Mouse (Mus musculus): ENCODE data around the gene Zfp281. TPM values are rescaled to one million over a fixed set of nuclear protein-coding genes. Genes with fewer than 3 reads are reported as not detected.

Gene Zfp281
- total RNA-seq (2015; ENCODE audit: low replicate concordance) (5.0 and 7.2 TPM in 2 replicates), total RNA-seq (2017; ENCODE audit: low replicate concordance) (4.1 and 5.6 TPM in 2 replicates)

DNA sequence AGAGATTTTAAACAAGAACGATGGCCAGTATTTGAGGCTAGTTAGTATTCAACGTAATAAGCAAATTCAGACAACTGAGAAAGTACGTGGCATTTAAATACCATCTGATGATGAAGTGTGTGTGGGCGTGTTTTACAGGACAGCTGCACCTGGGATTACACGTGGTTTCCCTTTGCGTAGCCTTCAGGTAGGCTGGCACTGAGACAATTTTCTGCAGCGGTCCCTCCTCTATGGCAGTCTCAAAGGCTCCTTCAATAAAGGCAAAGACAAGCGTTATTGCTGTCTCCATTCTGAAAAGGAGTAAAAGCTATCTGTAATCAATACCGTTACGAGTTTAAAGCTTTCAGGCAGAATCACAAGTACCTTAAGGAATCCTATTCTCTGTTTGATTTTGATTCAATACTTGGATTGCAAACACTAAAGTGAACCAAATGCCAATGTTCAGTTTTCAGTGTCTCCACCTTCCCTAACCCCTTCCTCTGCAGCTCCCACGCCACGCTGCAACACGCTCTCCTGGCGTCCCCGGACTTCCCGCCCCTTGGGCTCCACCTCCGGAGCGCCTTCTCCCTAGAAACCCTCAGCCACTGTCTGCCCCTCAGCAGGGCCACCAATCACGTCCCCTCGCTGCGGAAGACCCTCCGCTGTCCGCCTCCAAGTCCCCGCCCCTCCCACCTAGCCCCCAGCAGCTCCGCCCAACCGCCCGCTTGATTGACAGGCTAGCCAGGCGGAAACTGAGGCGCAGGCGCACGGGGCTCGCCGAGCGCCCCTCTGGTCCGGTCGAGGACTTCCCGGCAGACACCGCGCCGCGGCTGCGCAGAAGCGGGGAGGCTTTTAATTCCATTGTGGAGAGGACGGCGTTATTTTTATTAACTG, at the start of gene Zfp281:
Zfp281 (plus strand) TSS at position 756 of the 873 bp plus-strand sequence.
- peak; percentile 83 for ATAC-seq (replicated peaks; ENCODE audit: low FRiP score, poor library complexity, severe bottlenecking)

DNA sequence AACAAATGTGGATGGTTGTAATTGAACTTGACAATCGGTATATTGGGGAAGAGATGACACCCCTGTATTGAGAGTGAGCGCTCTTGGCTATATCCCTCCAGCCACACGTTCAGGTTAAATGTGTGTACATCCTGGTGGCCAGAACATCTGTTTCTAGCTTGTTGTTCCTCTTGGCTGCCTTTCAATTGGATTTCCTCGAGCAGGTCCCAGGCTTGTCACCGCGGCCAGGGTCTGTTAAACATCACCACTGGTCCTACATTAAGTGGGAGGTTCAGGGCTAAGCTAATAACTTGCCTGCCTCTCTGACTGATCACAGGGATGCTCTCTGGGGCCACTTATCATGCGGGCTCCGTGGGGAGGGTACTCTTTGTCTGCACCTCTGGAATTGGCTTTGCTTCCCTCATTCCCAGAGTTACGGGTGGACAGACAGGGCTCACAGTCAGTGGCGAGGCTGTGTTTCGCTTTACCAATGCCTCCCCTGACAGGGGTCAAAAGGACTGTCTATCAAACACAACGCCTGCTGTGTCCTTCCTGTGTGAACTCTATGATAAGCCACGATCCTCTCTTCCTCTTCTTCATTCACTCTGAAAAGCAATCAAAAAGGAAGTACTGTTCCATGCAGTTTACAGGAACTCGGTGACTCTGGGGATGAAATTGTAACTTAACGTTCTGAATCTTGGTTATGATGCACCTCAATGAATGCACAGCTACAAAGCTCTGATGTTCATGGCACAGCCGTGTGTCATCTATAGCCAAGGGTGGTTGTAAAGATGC, 46.6 kb upstream of the Zfp281 start:
- no peak for ATAC-seq (replicated peaks; ENCODE audit: low FRiP score, poor library complexity, severe bottlenecking)

DNA sequence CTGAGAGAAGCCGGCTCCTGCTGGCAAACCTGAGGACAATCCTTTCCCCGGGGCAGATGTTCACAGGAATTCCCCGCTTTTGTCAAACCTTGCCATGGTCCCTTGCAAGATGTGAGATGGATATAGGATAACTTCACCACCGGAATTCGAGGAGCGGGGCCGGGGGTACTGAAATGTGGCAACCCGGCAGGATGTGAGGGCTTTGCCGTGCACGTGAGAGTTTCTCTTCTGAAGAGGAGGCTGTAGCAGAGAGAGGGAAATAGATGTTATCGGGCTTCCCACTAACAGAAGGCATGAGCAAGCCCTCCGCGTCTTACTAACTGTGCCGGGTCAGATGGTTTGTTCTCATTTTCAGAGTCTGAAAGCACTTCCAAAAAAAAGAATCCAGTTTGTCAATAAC, 45.3 kb upstream of the Zfp281 start:
- no peak for ATAC-seq (replicated peaks; ENCODE audit: low FRiP score, poor library complexity, severe bottlenecking)

DNA sequence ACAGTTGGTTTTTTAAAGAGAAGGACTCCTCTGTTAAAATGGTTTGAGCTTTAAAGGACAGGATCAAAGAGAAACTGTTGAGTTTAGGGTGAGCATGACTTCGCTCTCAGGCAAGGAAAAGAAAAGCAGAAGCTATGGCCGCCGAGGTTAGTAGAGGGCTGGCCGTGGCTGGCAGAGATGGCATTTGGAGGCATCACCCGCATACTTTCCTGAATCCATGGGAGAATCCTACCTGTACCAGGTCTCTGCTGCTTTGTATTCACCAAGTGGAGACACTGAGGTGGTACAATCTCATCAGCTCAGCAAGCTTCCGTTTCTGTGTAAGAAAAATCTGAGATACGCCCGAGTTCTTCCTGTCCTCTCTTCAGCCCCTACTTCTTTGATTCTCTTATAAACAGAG, 44.4 kb upstream of the Zfp281 start:
- ATAC-seq (replicated peaks; ENCODE audit: low FRiP score, poor library complexity, severe bottlenecking), result no peak

DNA sequence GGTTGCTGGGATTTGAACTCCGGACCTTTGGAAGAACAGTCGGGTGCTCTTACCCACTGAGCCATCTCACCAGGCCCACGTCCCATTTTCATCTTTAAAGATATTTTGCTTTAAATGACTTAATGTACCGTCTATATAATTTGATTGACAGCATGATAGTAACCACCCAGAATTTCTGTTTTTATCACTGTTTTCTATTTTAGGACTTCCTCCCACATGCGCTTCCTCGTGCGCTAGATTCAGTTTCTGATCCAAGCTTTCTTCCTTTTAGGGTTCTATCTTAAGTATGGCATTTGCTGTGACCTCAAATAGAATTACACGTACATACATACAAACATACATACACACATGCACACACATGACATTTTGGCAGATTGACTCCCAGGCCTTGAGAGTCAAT, 42.9 kb upstream of the Zfp281 start:
- no peak for ATAC-seq (replicated peaks; ENCODE audit: low FRiP score, poor library complexity, severe bottlenecking)

DNA sequence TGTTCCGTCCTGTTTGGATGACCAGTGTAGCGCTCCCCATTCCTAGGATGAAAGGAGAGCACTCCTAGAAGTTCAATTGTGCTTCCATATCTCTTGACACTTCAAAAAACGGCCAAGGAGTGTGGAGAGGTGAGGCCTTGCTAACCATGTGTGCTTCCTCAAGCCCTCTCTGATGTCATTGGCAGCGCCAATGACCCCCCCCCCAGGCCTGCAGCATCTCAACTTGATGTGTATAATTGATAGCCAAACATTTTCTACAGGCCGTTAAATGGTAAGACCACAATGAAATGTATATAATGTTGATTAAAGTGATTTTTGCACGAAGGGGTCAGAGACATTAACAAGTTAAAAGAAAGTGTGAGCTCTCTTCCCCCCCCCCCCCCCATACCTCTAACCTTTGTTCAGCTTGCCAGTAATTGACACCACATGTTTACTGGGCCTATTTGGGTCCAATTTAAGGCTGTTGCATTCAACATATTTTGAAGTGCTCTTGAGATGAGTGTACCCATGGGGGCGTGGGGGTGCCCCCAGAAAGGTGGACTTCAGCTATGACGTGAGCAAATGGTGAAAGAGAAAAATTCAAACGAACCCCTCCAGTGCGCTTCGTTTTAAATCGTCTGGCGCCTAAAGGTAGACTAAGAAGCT, 36.8 kb upstream of the Zfp281 start:
- no peak for ATAC-seq (replicated peaks; ENCODE audit: low FRiP score, poor library complexity, severe bottlenecking)

DNA sequence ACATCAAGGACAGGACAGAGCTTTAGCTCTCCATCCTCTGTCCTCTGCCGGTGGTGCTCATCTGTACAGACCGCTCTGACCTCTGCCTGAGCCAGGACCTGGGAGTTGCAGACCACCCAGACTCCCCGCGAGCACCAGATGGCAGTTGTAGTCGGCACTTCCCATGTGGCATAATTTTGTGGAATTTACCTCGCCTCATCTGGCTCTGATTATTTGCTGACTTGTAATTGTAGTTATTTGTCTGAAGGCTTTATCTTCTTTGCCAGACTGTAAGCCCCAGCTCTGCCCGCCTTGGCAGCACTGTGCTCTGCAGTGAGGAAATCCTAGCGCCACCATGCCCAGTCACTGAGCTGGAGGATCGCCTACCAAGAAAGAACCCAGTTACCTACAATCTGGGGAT, 35.8 kb upstream of the Zfp281 start:
- no peak for ATAC-seq (replicated peaks; ENCODE audit: low FRiP score, poor library complexity, severe bottlenecking)

DNA sequence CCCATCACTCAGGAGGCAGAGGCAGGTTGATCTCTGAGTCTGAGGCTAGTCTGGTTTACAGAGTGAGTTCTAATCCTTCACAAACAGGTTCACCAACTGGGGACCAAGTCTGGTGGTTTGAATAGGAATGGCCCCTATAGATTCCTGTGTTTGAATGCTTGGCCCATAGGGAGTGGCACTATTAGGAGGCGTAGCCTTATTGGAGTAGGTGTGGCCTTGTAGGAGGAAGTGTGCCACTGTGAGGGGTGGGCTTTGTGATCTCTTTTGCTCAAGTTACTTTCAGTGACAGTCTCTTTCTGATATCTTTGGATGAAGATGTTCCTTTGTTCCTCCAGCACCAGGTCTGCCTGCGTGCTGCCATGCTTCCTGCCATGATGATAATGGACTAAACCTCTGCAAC, 32.0 kb upstream of the Zfp281 start:
- ATAC-seq (replicated peaks; ENCODE audit: low FRiP score, poor library complexity, severe bottlenecking), result no peak

DNA sequence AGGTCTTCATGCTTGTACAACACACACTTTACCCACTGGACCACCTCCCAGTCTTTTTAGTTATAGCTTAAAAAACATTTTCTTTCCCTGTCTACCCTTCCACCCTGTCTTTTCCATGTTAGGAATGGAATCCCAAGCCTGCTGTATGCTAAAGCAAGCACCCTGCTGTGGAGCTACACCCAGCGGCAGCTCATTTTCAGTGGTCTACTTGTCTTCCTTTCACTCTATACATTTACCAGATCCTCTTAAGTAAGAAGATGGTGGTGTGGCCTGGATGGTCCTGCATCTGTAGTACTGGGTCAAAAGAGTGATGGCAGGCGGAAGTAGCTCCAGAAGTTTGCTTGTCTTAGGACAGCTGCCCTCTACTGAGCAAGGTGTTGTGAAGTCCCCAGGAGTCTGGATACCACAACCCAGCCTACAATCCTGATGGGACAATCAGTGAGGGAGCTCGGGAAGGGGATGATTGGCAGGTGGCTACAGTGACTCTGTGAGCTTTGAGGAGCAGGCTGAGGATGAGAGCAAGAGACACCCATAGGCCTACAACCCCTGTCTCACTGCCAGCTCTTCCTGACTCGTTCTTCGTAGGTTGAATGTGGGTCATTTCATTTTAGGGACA, 30.4 kb upstream of the Zfp281 start:
- ATAC-seq (replicated peaks; ENCODE audit: low FRiP score, poor library complexity, severe bottlenecking), result no peak

DNA sequence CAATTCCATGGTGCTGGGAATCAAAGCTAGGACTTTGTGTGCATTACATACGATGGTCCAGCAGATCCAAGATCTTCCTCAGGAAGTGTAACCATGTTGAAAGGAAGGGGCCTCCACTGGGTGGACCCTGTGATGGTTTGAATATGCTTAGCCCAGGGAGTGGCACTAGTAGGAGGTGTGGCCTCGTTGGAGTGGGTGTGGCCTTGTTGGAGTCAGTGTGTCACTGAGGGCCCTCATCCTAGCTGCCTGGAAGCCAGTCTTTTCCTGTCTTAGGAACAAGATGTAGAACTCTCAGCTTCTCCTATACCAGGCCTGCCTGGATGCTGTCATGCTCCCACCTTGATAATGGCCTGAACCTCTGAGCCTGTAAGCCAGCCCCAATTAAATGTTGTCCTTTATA, 27.9 kb upstream of the Zfp281 start:
- ATAC-seq (replicated peaks; ENCODE audit: low FRiP score, poor library complexity, severe bottlenecking), result no peak

DNA sequence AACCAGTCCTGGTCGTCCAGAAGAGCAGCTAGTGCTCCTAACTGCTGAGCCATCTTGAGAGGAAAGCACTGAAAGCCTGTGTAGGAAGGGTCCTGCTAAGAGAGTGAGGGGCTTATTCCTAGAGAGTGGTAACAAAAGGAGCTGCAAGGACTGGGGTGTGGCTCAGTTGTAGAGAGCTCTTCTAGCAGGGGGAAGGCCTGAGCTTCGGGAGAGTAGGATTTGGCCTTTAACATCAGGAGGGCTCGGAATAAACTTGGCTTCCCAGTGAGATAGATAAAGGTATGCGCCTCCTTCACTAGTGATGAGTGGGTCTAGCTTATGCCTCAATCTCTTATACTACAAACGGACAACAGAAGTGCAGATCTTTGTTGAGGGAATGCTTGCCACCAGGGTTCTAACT, 26.4 kb upstream of the Zfp281 start:
- no peak for ATAC-seq (replicated peaks; ENCODE audit: low FRiP score, poor library complexity, severe bottlenecking)

DNA sequence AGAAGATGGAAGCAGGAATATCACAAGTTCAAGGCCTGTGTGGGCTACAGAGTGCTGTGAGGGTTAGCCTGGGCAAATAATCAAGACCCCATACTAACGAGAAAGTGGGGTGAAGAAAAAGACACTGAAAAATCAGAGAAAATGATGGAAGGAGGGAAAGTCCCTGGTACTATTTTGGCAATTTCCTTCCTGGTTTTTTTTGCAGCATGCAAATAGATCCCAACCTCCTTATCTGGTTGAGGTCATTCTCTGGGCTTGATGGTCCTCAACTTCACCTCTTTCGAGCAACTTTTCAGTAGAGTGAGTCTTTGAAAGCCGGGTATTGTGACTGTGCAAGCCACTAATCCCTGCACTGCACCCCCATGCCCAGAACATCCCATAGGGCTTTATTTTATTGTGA, 24.6 kb upstream of the Zfp281 start:
- no peak for ATAC-seq (replicated peaks; ENCODE audit: low FRiP score, poor library complexity, severe bottlenecking)

DNA sequence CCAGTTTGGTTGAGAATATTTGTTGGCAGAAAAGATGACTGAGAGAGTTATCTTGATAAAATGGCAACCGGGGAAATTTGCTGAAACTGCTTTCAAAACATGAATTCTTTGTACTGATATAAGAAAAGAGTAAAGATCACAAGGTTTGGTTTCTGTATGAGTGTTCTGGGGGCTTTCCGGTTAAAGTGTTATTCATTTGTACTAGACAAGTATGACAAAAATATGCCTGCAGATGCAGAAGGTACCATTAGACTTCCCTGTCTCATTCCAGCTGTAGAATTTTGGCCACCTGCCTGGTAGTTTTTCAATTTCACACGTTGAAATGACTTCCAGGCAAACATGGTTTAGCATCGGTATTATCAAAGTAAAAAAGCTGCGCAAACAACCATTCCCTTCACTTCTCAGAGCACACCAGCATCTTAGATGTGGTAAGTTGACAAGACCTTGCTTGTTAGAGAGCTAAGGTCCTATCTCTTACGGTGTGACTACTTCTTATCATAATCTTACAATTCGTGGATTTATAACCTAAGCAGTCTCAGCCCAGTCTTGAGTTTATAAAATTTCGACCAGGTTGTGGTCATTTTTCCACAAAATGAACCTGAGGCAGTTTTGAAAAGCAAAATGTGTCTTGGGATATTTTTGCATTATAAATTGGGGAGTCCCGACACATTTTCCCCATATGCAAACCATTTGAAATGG, 23.9 kb upstream of the Zfp281 start:
- ATAC-seq (replicated peaks; ENCODE audit: low FRiP score, poor library complexity, severe bottlenecking), result no peak

DNA sequence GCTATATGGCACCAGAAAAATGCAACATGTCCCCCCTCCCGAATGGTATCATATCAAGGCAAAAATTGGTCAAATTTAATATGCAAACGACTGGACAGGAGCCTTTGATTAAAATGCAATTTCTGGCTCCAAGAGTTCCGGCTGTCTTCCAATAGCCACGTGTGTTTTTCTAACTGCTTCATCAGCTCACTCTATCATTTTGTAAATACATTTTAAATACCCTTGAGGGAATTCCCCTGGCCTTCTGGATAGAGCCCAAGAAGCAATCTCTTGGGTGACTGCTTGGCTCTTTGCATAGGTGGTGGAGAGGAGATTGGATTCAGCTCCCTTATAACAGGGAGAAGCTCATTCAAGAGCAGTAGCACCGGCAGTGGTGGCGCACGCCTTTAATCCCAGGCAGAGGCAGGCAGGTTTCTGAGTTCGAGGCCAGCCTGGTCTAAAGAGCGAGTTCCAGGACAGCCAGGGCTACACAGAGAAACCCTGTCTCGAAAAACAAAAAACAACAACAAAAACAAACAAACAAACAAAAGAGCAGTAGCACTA, 23.3 kb upstream of the Zfp281 start:
- ATAC-seq (replicated peaks; ENCODE audit: low FRiP score, poor library complexity, severe bottlenecking), result no peak

DNA sequence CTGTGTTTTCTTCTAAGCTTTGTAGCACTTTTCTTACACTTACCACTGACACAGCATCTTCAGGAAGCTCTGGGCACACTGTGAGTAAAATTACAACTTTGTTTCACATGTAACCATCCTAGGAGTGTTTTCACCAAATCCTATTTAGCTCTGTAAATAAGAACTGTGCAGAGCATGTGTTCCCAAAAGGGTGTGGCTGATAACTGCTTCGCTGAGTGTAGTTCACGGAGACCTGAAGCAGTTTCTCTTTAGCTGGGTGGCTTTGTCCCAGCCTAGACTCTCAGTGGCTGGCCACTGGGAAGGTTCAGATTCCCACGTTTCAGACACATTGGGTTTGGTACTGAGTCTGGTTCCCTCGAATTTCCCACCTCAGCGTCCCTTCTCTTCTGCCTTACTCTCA, 22.4 kb upstream of the Zfp281 start:
- no peak for ATAC-seq (replicated peaks; ENCODE audit: low FRiP score, poor library complexity, severe bottlenecking)

DNA sequence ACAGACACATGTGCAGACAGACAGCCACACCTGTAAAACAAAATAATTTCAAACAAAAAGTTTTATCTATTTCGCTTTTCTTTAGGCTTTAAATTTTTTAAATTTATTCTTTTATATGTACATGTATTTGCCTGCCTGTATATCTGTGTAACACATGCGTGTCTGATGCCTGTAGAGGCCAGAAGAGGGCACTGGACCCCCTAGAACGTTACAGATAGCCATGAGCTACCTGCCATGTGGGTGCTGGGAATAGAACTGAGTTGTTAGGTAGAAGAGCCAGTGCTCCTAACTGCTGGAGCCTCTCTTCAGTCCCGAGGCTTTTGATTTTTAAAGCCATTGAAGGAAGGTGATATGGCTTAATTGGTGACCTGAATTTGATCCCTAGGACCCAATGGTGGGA, 20.5 kb upstream of the Zfp281 start:
- no peak for ATAC-seq (replicated peaks; ENCODE audit: low FRiP score, poor library complexity, severe bottlenecking)

DNA sequence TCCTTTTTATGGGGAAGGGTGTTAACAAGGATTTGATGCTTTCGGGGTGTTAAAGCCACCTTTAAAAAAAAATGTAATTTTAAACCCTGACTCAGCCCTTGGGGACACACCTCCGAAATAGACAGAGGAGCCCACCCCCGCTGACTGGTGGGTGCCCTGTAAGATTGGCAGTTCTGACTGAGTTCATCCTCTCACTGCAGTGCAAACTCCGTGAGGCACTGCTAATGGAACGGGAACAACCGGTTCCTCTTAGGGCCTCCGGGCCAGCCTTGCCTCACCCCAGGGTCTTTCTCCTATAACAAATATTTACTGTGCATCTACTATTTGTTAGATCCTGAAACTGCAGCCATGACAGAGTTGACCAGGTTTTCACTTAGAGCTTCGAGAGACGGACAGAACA, 18.9 kb upstream of the Zfp281 start:
- ATAC-seq (replicated peaks; ENCODE audit: low FRiP score, poor library complexity, severe bottlenecking), result no peak

DNA sequence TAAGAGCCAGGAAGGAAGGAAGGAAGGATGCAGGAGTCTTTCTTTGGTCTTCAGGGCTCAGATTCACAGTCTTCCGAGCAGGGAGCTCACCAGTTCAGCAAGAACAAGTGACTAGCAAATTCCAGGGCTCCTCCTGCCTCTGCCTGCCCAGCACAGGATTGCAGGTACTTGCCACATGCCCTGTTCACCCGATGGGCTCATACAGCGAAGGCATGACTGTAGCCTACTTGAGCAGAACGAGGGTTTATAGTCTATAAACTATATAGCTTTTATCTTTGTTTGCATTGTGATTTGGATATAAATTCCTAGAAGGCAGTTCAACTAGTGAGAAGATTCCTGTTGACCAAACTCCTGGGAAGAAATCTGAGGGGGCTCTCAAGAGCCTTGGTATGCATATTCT, 18.4 kb upstream of the Zfp281 start:
- no peak for ATAC-seq (replicated peaks; ENCODE audit: low FRiP score, poor library complexity, severe bottlenecking)
